Mouse (Mus musculus) kidney, postnatal 10 days (tissue): ENCODE results near the gene Il34.

Source experiments
- DNase-seq: peaks from one replicate; pipeline ENCODE4 v3.0.0; 2021; ENCODE audit warnings: mixed read lengths

Gene Il34

GRCm38 (mm10) chr8:110731346-110731859 lies 74.3 kb downstream of the Il34 start:
- no peak for DNase-seq

- peak; percentile 86 for DNase-seq
Measured at GRCm38 (mm10) chr8:110726893-110727292, 78.8 kb downstream of the Il34 start.

- peak; percentile 58 for DNase-seq
Measured at GRCm38 (mm10) chr8:110725084-110725838, 80.5 kb downstream of the Il34 start.

GRCm38 (mm10) chr8:110724493-110724892 lies 81.2 kb downstream of the Il34 start:
- DNase-seq = no peak

GRCm38 (mm10) chr8:110722414-110723011 lies 83.2 kb downstream of the Il34 start:
- no peak for DNase-seq

- DNase-seq = peak; percentile 64
Measured at GRCm38 (mm10) chr8:110721606-110722413, 83.9 kb downstream of the Il34 start.

GRCm38 (mm10) chr8:110720685-110721598 lies 84.8 kb downstream of the Il34 start, which contains the start of gene Mtss1l:
Gene Mtss1l (plus strand): TSS chr8:110721476.
- DNase-seq = peak; percentile 92

- no peak for DNase-seq
Measured at GRCm38 (mm10) chr8:110719898-110720653, 85.6 kb downstream of the Il34 start.

GRCm38 (mm10) chr8:110718969-110719670 lies 86.6 kb downstream of the Il34 start:
- DNase-seq = peak; percentile 88

GRCm38 (mm10) chr8:110718209-110718968 lies 87.3 kb downstream of the Il34 start:
- DNase-seq = no peak

- no peak for DNase-seq
Measured at GRCm38 (mm10) chr8:110717131-110717530, 88.6 kb downstream of the Il34 start.

GRCm38 (mm10) chr8:110716075-110716474 lies 89.6 kb downstream of the Il34 start:
- DNase-seq = peak; percentile 67

GRCm38 (mm10) chr8:110714827-110715519 lies 90.8 kb downstream of the Il34 start:
- DNase-seq = no peak

GRCm38 (mm10) chr8:110713073-110713472 lies 92.7 kb downstream of the Il34 start:
- DNase-seq = no peak

GRCm38 (mm10) chr8:110711271-110711934 lies 94.3 kb downstream of the Il34 start:
- DNase-seq = peak; percentile 64

GRCm38 (mm10) chr8:110710593-110710992 lies 95.1 kb downstream of the Il34 start:
- DNase-seq = no peak

- DNase-seq = no peak
Measured at GRCm38 (mm10) chr8:110708429-110708828, 97.3 kb downstream of the Il34 start.

- no peak for DNase-seq
Measured at GRCm38 (mm10) chr8:110706288-110706870, 99.3 kb downstream of the Il34 start.
